Mouse (Mus musculus): ENCODE measurements around the gene Slc16a10.

DNA sequence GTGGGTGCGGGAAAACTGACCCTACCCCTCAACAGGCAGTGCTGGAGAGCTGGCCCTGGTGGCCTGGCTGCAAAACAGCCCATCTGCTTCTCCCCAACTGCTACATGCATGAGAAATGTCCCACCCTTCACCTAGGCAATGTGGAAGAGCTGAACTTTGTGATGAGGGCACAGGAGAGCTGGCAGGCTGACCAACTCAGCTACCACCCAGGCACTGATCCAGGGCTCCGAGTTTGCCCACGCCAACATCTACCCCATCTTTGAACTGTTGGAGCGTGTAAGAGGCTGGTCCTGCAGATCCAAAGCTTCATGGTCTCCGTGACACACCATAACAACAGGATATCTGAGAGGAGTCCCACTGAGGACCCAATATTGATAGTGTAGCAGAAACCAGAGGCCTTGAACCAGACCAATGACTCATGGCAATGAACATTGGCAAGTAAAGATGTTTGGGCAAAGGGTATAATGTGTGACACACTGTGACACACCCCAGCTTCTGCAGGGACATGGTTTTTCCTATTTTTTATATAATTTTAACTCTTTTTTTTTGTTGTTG, 19.7 kb upstream of the Slc16a10 start:
- no peak for TF ChIP-seq CTCF (IDR thresholded peaks at IDR 0.05; ENCODE audit: extremely low read depth, insufficient read length, insufficient replicate concordance, low read depth, low read length)
- TF ChIP-seq POLR2A (IDR thresholded peaks at IDR 0.05; ENCODE audit: low read depth, low read length) = no peak

Measured in small intestine, adult 2 months (tissue).